ENCODE assay signal across 14 mouse cellular contexts in genomic region chr11:57790866-57791535, GRCm38 (mm10). TPM values are rescaled to one million over a fixed set of nuclear protein-coding genes. Genes with fewer than 3 reads are reported as not detected.
A peak's percentile ranks its signal among the peaks of the same experiment; 100 is the strongest.
DNase-seq lines count a peak whose midpoint lies in the region; ATAC-seq and TF ChIP-seq lines count a peak whose summit lies in the region.
"Had no signal": no experiment of that assay in that cellular context is flagged by ENCODE, and none has a peak within 500 bp of the region (broad histone marks: within the 10 kb centered on the region; RNA-seq: fewer than 3 reads in every experiment).

No protein-coding gene starts in this region.

- peaks cover 3% of the 10 kb centered on the region; the same call in 1 of the 2 replicates for H3K4me1 ChIP-seq in heart, embryonic 16.5 days (ENCODE audit: control insufficient read depth, insufficient read depth, low read length)
- H3K4me1 ChIP-seq in ES-E14 (ENCODE audit: control insufficient read depth in 2 of 2, insufficient read depth in 2 of 2, low read length in 2 of 2, poor library complexity in 1 of 2) = peaks cover 7 to 27% of the 10 kb centered on the region in 2 experiments; a peak in 2 of 4 replicates
- no peaks in the 10 kb centered on the region for H3K4me1 ChIP-seq in intestine, embryonic 14.5 days (replicated peaks; ENCODE audit: control insufficient read depth, insufficient read depth, low read length)
- peaks cover 10% of the 10 kb centered on the region; the same call in 1 of the 2 replicates for H3K4me1 ChIP-seq in forebrain, embryonic 11.5 days (replicated peaks; ENCODE audit: control insufficient read depth, insufficient read depth, low read length)

- H3K9me3 ChIP-seq in heart, embryonic 16.5 days (replicated peaks; ENCODE audit: control insufficient read depth, low read length) = no peaks in the 10 kb centered on the region
- no peaks in the 10 kb centered on the region for H3K9me3 ChIP-seq in ES-E14 (ENCODE audit: control insufficient read depth, insufficient read depth, low read depth, low read length)
- H3K9me3 ChIP-seq in intestine, embryonic 14.5 days (ENCODE audit: control insufficient read depth, low read length) = no peaks in the 10 kb centered on the region
- no peaks in the 10 kb centered on the region for H3K9me3 ChIP-seq in forebrain, embryonic 11.5 days (ENCODE audit: control insufficient read depth, low read length)
- H3K9me3 ChIP-seq: embryonic facial prominence, embryonic 13.5 days had no signal

- no peak overlapping the region for H3K9ac ChIP-seq in heart, embryonic 16.5 days (ENCODE audit: low read length)
- no peak overlapping the region for H3K9ac ChIP-seq in ES-E14 (ENCODE audit: insufficient read depth, low read depth, low read length, poor library complexity, severe bottlenecking)
- no peak overlapping the region for H3K9ac ChIP-seq in intestine, embryonic 14.5 days (ENCODE audit: low read length)
- H3K9ac ChIP-seq in forebrain, embryonic 11.5 days (ENCODE audit: low read length) = no peak overlapping the region
- H3K9ac ChIP-seq: embryonic facial prominence, embryonic 13.5 days had no signal

- no peaks in the 10 kb centered on the region for H3K36me3 ChIP-seq in heart, embryonic 16.5 days (ENCODE audit: control insufficient read depth, insufficient read depth)
- H3K36me3 ChIP-seq in ES-E14 (ENCODE audit: control insufficient read depth, insufficient read depth, low read length, poor library complexity, severe bottlenecking) = no peaks in the 10 kb centered on the region
- no peaks in the 10 kb centered on the region for H3K36me3 ChIP-seq in intestine, embryonic 14.5 days (ENCODE audit: control insufficient read depth, insufficient read depth, low read length)
- H3K36me3 ChIP-seq in forebrain, embryonic 11.5 days (ENCODE audit: control insufficient read depth, insufficient read depth, low read length) = no peaks in the 10 kb centered on the region

- no peak for ATAC-seq in heart, embryonic 16.5 days (replicated peaks; ENCODE audit: extremely low read depth, insufficient read depth, low FRiP score)
- ATAC-seq in intestine, embryonic 14.5 days (replicated peaks; ENCODE audit: low FRiP score, low TSS enrichment, low read depth) = no peak
- ATAC-seq in forebrain, embryonic 11.5 days (replicated peaks; ENCODE audit: low FRiP score) = no peak
- ATAC-seq: Patski had no signal

- WGBS in heart, embryonic 16.5 days = 29% methylated on average over 21 of the region's 21 CpGs
- 31% methylated on average over 21 of the region's 21 CpGs for WGBS in intestine, embryonic 14.5 days
- WGBS in forebrain, embryonic 11.5 days = 34% methylated on average over 21 of the region's 21 CpGs

- peak overlapping the region; percentile 3; the same call in 1 of the 2 replicates for H3K4me2 ChIP-seq in heart, embryonic 16.5 days (ENCODE audit: low read depth, low read length)
- H3K4me2 ChIP-seq in intestine, embryonic 14.5 days (ENCODE audit: low read length) = peak overlapping the region; percentile 11; the same call in 1 of the 2 replicates
- no peak overlapping the region for H3K4me2 ChIP-seq in forebrain, embryonic 11.5 days (ENCODE audit: low read depth, low read length, severe bottlenecking)
- H3K4me2 ChIP-seq: embryonic facial prominence, embryonic 13.5 days had no signal

- no peak overlapping the region for H3K4me3 ChIP-seq in heart, embryonic 16.5 days (ENCODE audit: low read length)
- H3K4me3 ChIP-seq in ES-E14 (ENCODE audit: insufficient read depth in 1 of 2, low read depth in 1 of 2, low read length in 2 of 2, poor library complexity in 1 of 2, severe bottlenecking in 1 of 2) = 0 out of 4 replicates have a peak overlapping the region, but pooled peaks of 1 of the 2 experiments have one; percentile 27
- no peak overlapping the region for H3K4me3 ChIP-seq in intestine, embryonic 14.5 days (ENCODE audit: low read depth, low read length)
- H3K4me3 ChIP-seq in forebrain, embryonic 11.5 days (ENCODE audit: low read depth, low read length) = no peak overlapping the region
- H3K4me3 ChIP-seq: embryonic facial prominence, embryonic 13.5 days had no signal

- no peaks in the 10 kb centered on the region for H3K27me3 ChIP-seq in heart, embryonic 16.5 days (ENCODE audit: control insufficient read depth, insufficient read depth, low read length)
- H3K27me3 ChIP-seq in intestine, embryonic 14.5 days (replicated peaks; ENCODE audit: control insufficient read depth, insufficient read depth, low read length) = no peaks in the 10 kb centered on the region
- H3K27me3 ChIP-seq in forebrain, embryonic 11.5 days (ENCODE audit: control insufficient read depth, insufficient read depth, low read length) = no peaks in the 10 kb centered on the region; the same call in 1 of the 2 replicates
- H3K27me3 ChIP-seq: embryonic facial prominence, embryonic 13.5 days; Patski had no signal

- intact Hi-C loops in heart, postnatal 14 days (cut with DNase I) = no loop called here

- no peak for DNase-seq in heart, postnatal 14 days
- no peak for DNase-seq in ES-E14 (ENCODE audit: low read depth, low spot score)
- no peak for DNase-seq in intestine, embryonic 14.5 days (ENCODE audit: low spot score)
- DNase-seq in mesoderm, embryonic 11.5 days (ENCODE audit: low read depth, low spot score) = peak; percentile 23
- no peak for DNase-seq in forebrain, embryonic 11.5 days (ENCODE audit: low spot score)
- DNase-seq in right cerebral cortex, adult 2 months (ENCODE audit: low spot score in 2 of 2) = no peak
- DNase-seq in cerebellum, adult 18-20 months = no peak
- DNase-seq: cerebellum, adult 2 months; heart, adult 18-20 months; thymus, adult 2 months had no signal

- in situ Hi-C loops in ES-E14 (cut with MboI; ENCODE audit: low sequenced_read_pairs in 2 of 2, unreplicated experiment in 2 of 2) = no loop called here

- no peak overlapping the region for H3K27ac ChIP-seq in heart, embryonic 16.5 days (ENCODE audit: low read length)
- H3K27ac ChIP-seq in ES-E14 (ENCODE audit: insufficient read depth, low read depth, low read length, poor library complexity, severe bottlenecking) = no peak overlapping the region
- H3K27ac ChIP-seq in intestine, embryonic 14.5 days (ENCODE audit: low read depth) = no peak overlapping the region
- H3K27ac ChIP-seq in forebrain, embryonic 11.5 days (ENCODE audit: low read depth, low read length) = no peak overlapping the region
- H3K27ac ChIP-seq: embryonic facial prominence, embryonic 13.5 days had no signal

TF ChIP-seq in ES-E14, 5 proteins besides CTCF, POLR2A, EP300 and RAD21:
- TF ChIP-seq ZC3H11A (IDR thresholded peaks at IDR 0.05; ENCODE audit: borderline replicate concordance, low read depth, low read length) (no peak), MAFK (IDR thresholded peaks at IDR 0.05; ENCODE audit: insufficient read depth, low read depth, low read length) (peak; percentile 95)

RNA-seq across cellular contexts. Expression of gene Sap30l, which starts 10.4 kb away (rescaled TPM):
- polyA plus RNA-seq in heart, embryonic 16.5 days (2015; fragmentation: Nextera tagmentation; extraction: Ambion mirVana) = 5.7 and 7.6 TPM in 2 replicates
- 10 to 100 TPM; 34.3 to 35.6 TPM for total RNA-seq in heart, postnatal 14 days (2021)
- total RNA-seq in ES-E14 (2012; rRNA removed) = 25.7 and 29.2 TPM in 2 replicates
- polyA plus RNA-seq in intestine, embryonic 14.5 days (2014; fragmentation: Nextera tagmentation; extraction: Ambion mirVana) = 10.1 and 15.0 TPM in 2 replicates
- 14.1 and 15.8 TPM in 2 replicates for polyA plus RNA-seq in forebrain, embryonic 11.5 days (2014; fragmentation: Nextera tagmentation; extraction: Ambion mirVana)

RNA-seq across cellular contexts. Expression of gene Hand1, which starts 41.6 kb away (rescaled TPM):
- 7.9 and 9.7 TPM in 2 replicates for polyA plus RNA-seq in heart, embryonic 16.5 days (2015; fragmentation: Nextera tagmentation; extraction: Ambion mirVana)
- not detected for total RNA-seq in heart, postnatal 14 days (2021)
- total RNA-seq in ES-E14 (2012; rRNA removed) = 1.5 and 6.5 TPM in 2 replicates
- 36.6 and 44.4 TPM in 2 replicates for polyA plus RNA-seq in intestine, embryonic 14.5 days (2014; fragmentation: Nextera tagmentation; extraction: Ambion mirVana)
- polyA plus RNA-seq in forebrain, embryonic 11.5 days (2014; fragmentation: Nextera tagmentation; extraction: Ambion mirVana) = not detected in 2 replicates
- total RNA-seq: heart, adult 18-20 months; left cerebral cortex, adult 8-10 months had no signal
- polyA plus RNA-seq: cerebellum, adult 2 months; Patski had no signal
